Mouse (Mus musculus): Measurements from ENCODE around the gene Cfap74.

DNA sequence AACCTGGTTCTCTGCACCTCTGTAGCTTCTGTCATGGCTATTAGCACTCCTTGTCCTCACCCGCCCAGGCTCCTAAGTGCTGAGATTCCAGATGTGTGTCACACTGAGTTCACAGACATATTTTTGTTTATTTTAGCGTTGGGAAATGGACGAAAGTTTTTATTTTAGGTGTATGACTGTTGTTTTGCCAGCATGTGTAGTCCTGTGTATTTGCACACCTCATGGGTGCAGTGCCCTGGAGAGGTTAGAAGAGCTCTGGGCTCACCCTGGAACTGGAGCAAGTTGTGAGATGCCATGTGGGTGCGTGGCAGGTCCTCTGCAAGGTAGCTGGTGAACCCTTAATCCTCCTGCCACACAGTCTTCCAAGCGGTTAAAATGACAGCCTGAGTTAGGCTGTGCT lies 46.5 kb upstream of the Cfap74 start:
- no peak for TF ChIP-seq CTCF (IDR thresholded peaks at IDR 0.05; ENCODE audit: low read depth)
- no peak for TF ChIP-seq EP300 (optimal IDR thresholded peaks at IDR 0.05)
